Mouse (Mus musculus) heart, embryonic 15.5 days (tissue): ENCODE measurements around the gene Cdk19. TPM values are rescaled to one million over a fixed set of nuclear protein-coding genes. Genes with fewer than 3 reads are reported as not detected.

Experiments used
- ATAC-seq: fragments of 200-750 bp; cut with Nextera tagmentation; replicated peaks from 2 replicates; pipeline ENCODE4 v1.8.0; 2017; ENCODE audit warnings: low read depth, moderate TSS enrichment; ENCODE audit not compliant: insufficient number of reproducible peaks, insufficient read depth, low FRiP score
- H3K27ac ChIP-seq: fragments of 300-500 bp; sonication (generic); 2 replicates; pipeline ENCODE4 v1.5.1; 2015; ENCODE audit warnings: mild to moderate bottlenecking, inconsistent platforms
- H3K27me3 ChIP-seq: fragments of 300-500 bp; sonication (generic); 2 replicates; pipeline ENCODE4 v1.6.1; 2015; ENCODE audit warnings: inconsistent platforms
- H3K36me3 ChIP-seq: fragments of 300-500 bp; sonication (generic); 2 replicates; pipeline ENCODE4 v1.6.1; 2015; ENCODE audit warnings: mild to moderate bottlenecking, inconsistent platforms
- H3K4me1 ChIP-seq: fragments of 300-500 bp; sonication (generic); replicated peaks from 2 replicates; pipeline ENCODE4 v1.6.1; 2015; ENCODE audit warnings: inconsistent platforms
- H3K4me2 ChIP-seq: fragments of 300-500 bp; sonication (generic); 2 replicates; pipeline ENCODE4 v1.6.1; 2015; ENCODE audit warnings: inconsistent platforms, mild to moderate bottlenecking, moderate library complexity
- H3K4me3 ChIP-seq: fragments of 300-500 bp; sonication (generic); 2 replicates; pipeline ENCODE4 v1.5.1; 2015; ENCODE audit warnings: mild to moderate bottlenecking, inconsistent platforms
- H3K9ac ChIP-seq: fragments of 300-500 bp; sonication (generic); 2 replicates; pipeline ENCODE4 v1.6.1; 2015; ENCODE audit warnings: mild to moderate bottlenecking, inconsistent platforms
- H3K9me3 ChIP-seq: fragments of 300-500 bp; sonication (generic); replicated peaks from 2 replicates; pipeline ENCODE4 v1.6.1; 2016; ENCODE audit warnings: inconsistent platforms
- WGBS: fragments of 180-500 bp; shearing (Covaris S2); methylation state at CpG from one replicate; pipeline ENCODE4 v1.1.7; 2015; ENCODE audit warnings: mixed read lengths; 5-methylcytosine and 5-hydroxymethylcytosine counted together
- polyA plus RNA-seq: library from polyadenylated mRNA; unstranded; fragments of >200 nt; fragmentation: Nextera tagmentation; extraction: Ambion mirVana; gene quantifications from 2 replicates; pipeline ENCODE4 v1.2.1, GENCODE M21; 2015

Gene Cdk19
- polyA plus RNA-seq, 1 experiment from 2014 or later, result 5.3 TPM

DNA sequence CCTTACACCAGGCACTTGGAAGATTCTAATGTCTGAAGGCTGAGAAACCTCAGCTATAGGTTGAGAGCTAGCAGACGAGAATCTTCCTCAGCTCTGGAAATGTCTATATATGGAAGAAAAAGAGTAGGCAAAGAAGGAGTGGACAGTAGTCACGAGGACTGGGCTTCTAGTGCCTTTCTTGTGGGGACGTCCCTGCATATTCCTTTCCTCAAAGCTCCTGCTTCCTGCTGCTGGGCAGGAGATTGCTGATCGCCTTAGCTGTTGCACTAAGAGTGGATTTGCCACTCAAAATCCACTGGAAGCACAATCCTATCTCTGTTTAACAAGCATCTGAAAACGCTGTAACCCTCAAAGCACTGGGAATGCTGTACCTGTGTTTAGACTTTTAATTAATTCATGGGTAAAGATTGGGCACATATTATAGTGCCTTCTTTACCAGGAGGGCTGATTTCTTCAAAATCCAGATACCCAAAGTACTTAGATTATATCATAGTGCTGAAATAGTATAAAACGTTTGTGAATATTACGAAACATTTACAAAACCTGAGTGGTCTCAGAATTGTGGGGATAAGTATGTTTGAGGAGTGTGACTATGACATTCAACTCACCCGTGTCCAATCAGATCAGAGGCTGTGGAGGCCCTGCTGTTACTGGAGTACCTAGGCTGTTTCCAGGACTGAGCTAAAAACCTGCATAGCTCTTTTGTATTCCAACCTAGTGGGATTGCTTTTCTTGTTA is 128.0 kb downstream of the Cdk19 start:
- H3K9me3 ChIP-seq, result no peaks in the 10 kb centered on the region
- H3K4me1 ChIP-seq, result no peaks in the 10 kb centered on the region
- H3K9ac ChIP-seq, result no peak overlapping the region
- H3K27ac ChIP-seq, result no peak overlapping the region
- no peak overlapping the region for H3K4me2 ChIP-seq
- no peak for ATAC-seq
- WGBS, result 62% methylated on average over 8 of the region's 8 CpGs
- H3K36me3 ChIP-seq, result peaks cover 9% of the 10 kb centered on the region; the same call in 1 of the 2 replicates
- H3K27me3 ChIP-seq, result no peaks in the 10 kb centered on the region
- H3K4me3 ChIP-seq, result no peak overlapping the region

DNA sequence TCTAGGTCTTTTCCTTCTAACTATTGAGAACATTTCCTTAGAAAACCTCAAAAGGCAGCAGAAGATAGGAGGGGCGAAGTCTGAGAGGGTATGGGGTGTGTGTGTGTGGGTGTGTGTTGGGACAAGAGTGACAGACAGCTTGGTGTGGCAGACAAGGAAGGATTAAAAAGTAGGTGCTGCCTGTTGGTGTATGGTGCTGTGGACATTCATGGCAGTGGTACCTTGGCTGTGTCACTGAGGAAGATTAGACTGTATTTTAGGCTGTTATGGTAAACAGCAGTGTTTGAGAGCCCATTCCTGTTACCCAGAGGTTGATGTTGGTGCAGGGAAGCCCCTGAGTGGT is 128.5 kb downstream of the Cdk19 start:
- no peak overlapping the region for H3K9ac ChIP-seq
- 65% methylated on average over 1 of the region's 1 CpGs for WGBS
- H3K27ac ChIP-seq, result no peak overlapping the region
- ATAC-seq, result no peak
- H3K4me2 ChIP-seq, result no peak overlapping the region
- H3K4me3 ChIP-seq, result no peak overlapping the region
- H3K27me3 ChIP-seq, result no peaks in the 10 kb centered on the region
- H3K36me3 ChIP-seq, result peaks cover 9% of the 10 kb centered on the region; the same call in 1 of the 2 replicates
- no peaks in the 10 kb centered on the region for H3K4me1 ChIP-seq
- H3K9me3 ChIP-seq, result no peaks in the 10 kb centered on the region

DNA sequence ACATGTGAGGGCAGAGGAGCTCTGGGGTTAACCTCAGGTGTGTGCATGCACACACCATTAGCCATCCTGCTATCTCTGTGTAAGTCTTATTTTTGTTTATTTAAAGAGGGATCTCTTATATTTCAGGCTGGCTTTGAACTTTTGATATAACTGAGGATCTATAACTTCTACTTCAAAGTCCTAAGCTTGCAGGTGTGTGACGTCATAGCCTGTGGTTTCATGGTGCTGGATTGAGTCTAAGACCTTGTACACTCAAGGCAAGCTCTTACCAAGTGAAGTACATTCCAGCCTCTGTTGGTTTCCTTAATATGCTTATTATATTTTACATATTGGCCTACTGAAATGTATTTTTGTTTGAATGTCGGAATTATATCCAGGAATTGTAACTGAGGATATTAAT is 129.8 kb downstream of the Cdk19 start:
- Histone ChIP-seq H3K27me3 (no peaks in the 10 kb centered on the region), H3K9me3 (no peaks in the 10 kb centered on the region), H3K4me3 (no peak overlapping the region), H3K27ac (no peak overlapping the region), H3K4me2 (no peak overlapping the region), H3K36me3 (peaks cover 5% of the 10 kb centered on the region; the same call in 1 of the 2 replicates), H3K4me1 (no peaks in the 10 kb centered on the region), H3K9ac (no peak overlapping the region)
- 83% methylated on average over 2 of the region's 2 CpGs for WGBS
- ATAC-seq, result no peak

- H3K9ac ChIP-seq, result no peak overlapping the region
- H3K4me2 ChIP-seq, result no peak overlapping the region
- H3K36me3 ChIP-seq, result peaks cover 5% of the 10 kb centered on the region; the same call in 1 of the 2 replicates
- no peaks in the 10 kb centered on the region for H3K9me3 ChIP-seq
- H3K27ac ChIP-seq, result peak overlapping the region; percentile 54
- no peak overlapping the region for H3K4me3 ChIP-seq
- 60% methylated on average over 5 of the region's 5 CpGs for WGBS
- ATAC-seq, result no peak; the same call in 1 of the 2 replicates
- H3K27me3 ChIP-seq, result no peaks in the 10 kb centered on the region
- peaks cover 3% of the 10 kb centered on the region; the same call in 1 of the 2 replicates for H3K4me1 ChIP-seq
These were observed 137.3 kb downstream of the Cdk19 start for GRCm38 (mm10) chr10:40476535-40477285.

- ATAC-seq, result no peak
- Histone ChIP-seq H3K4me3 (no peak overlapping the region), H3K9me3 (no peaks in the 10 kb centered on the region), H3K27ac (0 out of 2 replicates have a peak overlapping the region, but pooled peaks have one; percentile 49), H3K4me2 (no peak overlapping the region), H3K27me3 (no peaks in the 10 kb centered on the region), H3K9ac (no peak overlapping the region), H3K36me3 (peaks cover 5% of the 10 kb centered on the region; the same call in 1 of the 2 replicates), H3K4me1 (peaks cover 3% of the 10 kb centered on the region; the same call in 1 of the 2 replicates)
- WGBS, result 89% methylated on average over 18 of the region's 18 CpGs
These were observed 138.2 kb downstream of the Cdk19 start for GRCm38 (mm10) chr10:40477426-40478075.

DNA sequence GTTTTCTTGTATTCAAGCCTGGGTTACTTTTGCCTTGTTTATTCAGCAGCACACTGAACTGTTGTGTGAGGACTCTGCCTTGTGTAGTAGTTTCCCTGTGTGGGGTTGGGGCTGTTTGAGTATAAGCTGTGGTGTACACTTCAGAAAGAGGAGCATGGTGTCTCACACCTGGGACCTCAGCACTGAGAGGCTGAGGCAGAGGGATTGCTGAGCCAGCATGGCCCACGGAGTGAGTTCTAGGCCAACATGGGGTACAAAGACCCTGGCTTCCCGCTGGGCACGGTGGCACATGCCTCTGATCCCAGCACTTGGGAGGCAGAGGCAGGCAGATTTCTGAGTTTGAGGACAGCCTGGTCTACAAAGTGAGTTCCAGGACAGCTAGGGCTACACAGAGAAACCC is 139.3 kb downstream of the Cdk19 start:
- no peak overlapping the region for H3K4me2 ChIP-seq
- no peak for ATAC-seq
- H3K4me3 ChIP-seq, result no peak overlapping the region
- H3K27me3 ChIP-seq, result no peaks in the 10 kb centered on the region
- WGBS, result 93% methylated on average over 3 of the region's 3 CpGs
- H3K36me3 ChIP-seq, result peaks cover 5% of the 10 kb centered on the region; the same call in 1 of the 2 replicates
- no peak overlapping the region for H3K9ac ChIP-seq
- no peaks in the 10 kb centered on the region for H3K9me3 ChIP-seq
- peaks cover 3% of the 10 kb centered on the region; the same call in 1 of the 2 replicates for H3K4me1 ChIP-seq
- no peak overlapping the region for H3K27ac ChIP-seq

DNA sequence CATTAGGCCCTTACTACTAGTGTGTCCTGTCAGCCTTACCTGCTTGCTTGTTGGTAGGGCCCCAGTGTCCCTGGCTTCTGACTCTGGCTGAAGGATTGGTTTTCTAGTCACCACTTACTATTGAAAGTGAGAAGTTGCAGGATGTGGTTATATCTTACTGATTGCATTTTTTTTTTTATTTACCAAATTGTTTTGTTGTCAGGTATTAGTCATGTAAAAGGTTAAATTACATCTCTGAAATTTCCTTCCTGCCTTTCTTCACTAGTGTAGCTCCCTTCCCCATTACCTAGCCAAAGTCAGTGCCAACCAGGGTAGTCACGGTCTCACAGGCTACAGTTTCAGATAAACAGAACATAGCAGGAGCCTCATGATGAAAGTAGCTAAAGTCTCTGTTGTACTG is 139.9 kb downstream of the Cdk19 start:
- WGBS, result 71% methylated on average over 1 of the region's 1 CpGs
- ATAC-seq, result no peak
- H3K36me3 ChIP-seq, result peaks cover 5% of the 10 kb centered on the region; the same call in 1 of the 2 replicates

GRCm38 (mm10) chr10:40479621-40480193 is 140.3 kb downstream of the Cdk19 start:
- H3K4me2 ChIP-seq, result no peak overlapping the region
- H3K9me3 ChIP-seq, result no peaks in the 10 kb centered on the region
- no peak overlapping the region for H3K27ac ChIP-seq
- H3K4me1 ChIP-seq, result peaks cover 3% of the 10 kb centered on the region; the same call in 1 of the 2 replicates
- H3K36me3 ChIP-seq, result peaks cover 5% of the 10 kb centered on the region; the same call in 1 of the 2 replicates
- H3K4me3 ChIP-seq, result no peak overlapping the region
- no peaks in the 10 kb centered on the region for H3K27me3 ChIP-seq
- no peak for ATAC-seq
- 74% methylated on average over 8 of the region's 8 CpGs for WGBS
- H3K9ac ChIP-seq, result no peak overlapping the region

More for the DNA sequence above, 139.9 kb downstream of the Cdk19 start:
- Histone ChIP-seq H3K4me2 (no peak overlapping the region), H3K4me1 (peaks cover 3% of the 10 kb centered on the region; the same call in 1 of the 2 replicates), H3K9me3 (no peaks in the 10 kb centered on the region), H3K27me3 (no peaks in the 10 kb centered on the region), H3K9ac (no peak overlapping the region), H3K4me3 (no peak overlapping the region), H3K27ac (no peak overlapping the region)

- WGBS, result 77% methylated on average over 3 of the region's 3 CpGs
- no peak overlapping the region for H3K27ac ChIP-seq
These were observed 142.2 kb downstream of the Cdk19 start for GRCm38 (mm10) chr10:40481534-40481933.

DNA sequence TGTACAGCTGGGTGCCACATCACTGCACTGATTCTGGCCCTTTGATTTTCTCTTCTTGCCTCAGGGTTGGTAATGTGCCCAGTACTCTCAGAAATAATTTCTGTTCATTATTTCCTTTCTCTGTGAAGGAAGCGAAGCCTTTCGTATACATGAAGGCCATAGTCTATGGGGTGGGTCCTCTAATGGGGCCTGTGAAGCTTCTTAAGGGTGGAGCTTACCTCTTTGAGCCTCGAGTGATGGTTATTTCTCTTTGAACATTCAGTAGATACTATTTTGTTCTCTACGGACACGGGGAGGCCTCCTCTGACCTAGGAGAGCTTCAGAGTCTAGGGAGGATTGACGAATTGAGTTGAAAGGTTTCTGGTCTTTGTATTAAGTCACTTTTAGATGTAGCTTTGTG is 142.9 kb downstream of the Cdk19 start:
- H3K36me3 ChIP-seq, result peaks cover 5% of the 10 kb centered on the region; the same call in 1 of the 2 replicates
- H3K27ac ChIP-seq, result no peak overlapping the region
- no peaks in the 10 kb centered on the region for H3K9me3 ChIP-seq
- H3K4me3 ChIP-seq, result no peak overlapping the region
- H3K4me2 ChIP-seq, result no peak overlapping the region
- no peaks in the 10 kb centered on the region for H3K27me3 ChIP-seq
- 81% methylated on average over 6 of the region's 6 CpGs for WGBS
- no peak overlapping the region for H3K9ac ChIP-seq
- no peak for ATAC-seq
- no peaks in the 10 kb centered on the region for H3K4me1 ChIP-seq

More at GRCm38 (mm10) chr10:40481534-40481933, 142.2 kb downstream of the Cdk19 start:
- no peaks in the 10 kb centered on the region for H3K9me3 ChIP-seq
- no peaks in the 10 kb centered on the region for H3K27me3 ChIP-seq
- H3K4me1 ChIP-seq, result no peaks in the 10 kb centered on the region
- no peak for ATAC-seq
- H3K4me3 ChIP-seq, result no peak overlapping the region
- H3K4me2 ChIP-seq, result no peak overlapping the region
- no peak overlapping the region for H3K9ac ChIP-seq
- H3K36me3 ChIP-seq, result peaks cover 5% of the 10 kb centered on the region; the same call in 1 of the 2 replicates
